Mouse (Mus musculus): ENCODE measurements around the gene Cpsf2.

Gene Cpsf2

GRCm38 (mm10) chr12:101980266-101980665, 4.5 kb downstream of the Cpsf2 start:
- DNase-seq (ENCODE audit: low spot score in 2 of 2): no peak

DNA sequence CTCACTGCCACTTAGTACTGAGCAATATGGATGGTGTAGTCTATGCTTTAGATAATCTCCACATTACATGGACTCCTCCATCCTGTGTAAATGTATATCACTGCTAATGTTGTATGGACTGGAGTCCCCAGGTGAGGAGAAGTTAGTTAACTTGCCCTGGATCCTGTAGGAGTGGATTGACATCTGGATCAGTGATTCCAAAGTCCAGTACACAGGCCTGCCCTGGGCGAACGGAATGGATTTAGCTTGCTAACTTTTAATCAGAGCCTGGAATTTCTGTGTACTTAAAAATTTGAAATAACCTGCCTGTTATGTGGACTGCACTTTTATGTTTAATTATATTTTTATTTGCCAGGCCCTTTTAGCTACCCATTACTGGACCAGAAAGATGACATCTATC, 5.8 kb downstream of the Cpsf2 start:
- no peak for DNase-seq (ENCODE audit: low spot score in 2 of 2)

DNA sequence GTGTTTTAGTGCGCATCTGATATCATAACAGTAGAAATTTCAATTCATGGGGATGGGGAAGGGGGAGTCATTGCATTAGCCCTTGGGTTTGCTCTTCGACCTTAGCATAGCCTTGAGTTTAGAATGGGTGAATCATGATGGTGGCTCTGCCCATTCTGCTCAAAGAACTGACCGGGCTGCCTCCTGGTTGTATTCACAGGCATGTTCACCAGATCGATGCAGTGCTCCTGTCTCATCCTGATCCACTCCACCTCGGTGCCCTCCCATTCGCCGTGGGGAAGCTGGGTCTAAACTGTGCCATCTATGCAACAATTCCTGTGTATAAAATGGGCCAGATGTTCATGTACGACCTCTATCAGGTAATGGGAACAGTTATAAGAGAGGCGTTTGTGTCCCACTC, 7.2 kb downstream of the Cpsf2 start:
- DNase-seq (ENCODE audit: low spot score in 2 of 2): no peak

GRCm38 (mm10) chr12:101985110-101985509, 9.3 kb downstream of the Cpsf2 start:
- DNase-seq (ENCODE audit: low spot score in 2 of 2): no peak

DNA sequence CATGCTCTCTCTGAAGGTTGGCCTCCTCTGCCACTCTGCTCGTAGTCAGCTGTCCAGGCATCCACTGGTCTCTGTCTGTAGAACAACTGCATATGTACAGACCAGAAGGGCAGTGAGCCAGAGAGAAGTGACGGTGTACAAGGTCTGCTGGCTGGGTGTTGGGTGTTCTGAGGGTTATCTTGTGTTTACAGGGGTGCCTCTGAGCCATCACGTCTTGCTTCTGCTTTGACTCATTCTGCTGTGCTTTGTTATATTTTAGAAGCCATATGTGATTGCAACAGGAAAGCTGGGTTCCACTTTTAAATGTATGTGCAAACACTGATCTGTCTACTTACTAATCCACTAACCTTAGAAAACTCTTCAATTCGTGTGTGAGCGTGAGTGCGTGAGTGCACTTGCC, 11.9 kb downstream of the Cpsf2 start:
- DNase-seq (ENCODE audit: low spot score in 2 of 2): no peak

DNA sequence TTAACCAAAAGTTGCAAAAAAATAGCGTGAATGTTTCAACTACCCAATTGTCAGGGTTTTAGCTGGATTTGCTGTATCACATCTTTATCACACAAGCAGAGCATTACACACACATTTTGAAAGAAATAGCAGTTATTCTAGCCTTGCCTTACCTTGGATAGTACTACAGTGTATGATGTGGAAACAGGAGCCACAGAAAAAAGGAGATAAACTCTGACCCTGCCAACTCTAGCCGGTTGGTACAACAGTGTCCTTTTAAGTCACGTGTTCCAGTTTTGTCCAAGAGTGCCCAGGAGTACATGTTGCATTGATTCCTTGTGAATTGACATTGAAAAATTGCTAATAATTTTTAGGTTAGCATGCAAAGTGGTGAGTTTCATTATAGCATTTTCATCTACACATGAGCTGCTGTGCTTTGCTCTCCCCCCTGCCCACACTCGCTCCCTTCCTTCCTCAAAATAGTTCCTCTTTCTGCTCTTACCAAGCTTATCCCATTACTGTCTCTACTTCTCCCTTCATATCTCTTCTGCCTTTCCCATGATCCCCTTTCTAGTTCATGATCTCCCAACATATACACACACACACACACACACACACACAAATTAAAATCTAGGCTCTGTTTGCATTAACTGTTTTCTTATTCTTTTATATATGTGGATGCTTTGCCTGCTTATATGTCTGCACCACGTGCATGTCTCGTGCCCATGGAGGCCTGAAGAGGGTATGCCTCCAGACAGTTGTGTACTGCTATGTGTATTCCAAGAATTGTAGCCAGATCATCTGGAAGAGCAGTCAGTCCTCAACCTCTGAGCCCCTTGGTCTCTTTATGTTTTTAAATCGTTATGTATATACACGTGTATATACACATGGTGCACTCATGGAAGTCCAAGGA, 19.0 kb downstream of the Cpsf2 start:
- DNase-seq (ENCODE audit: low spot score in 2 of 2): no peak

GRCm38 (mm10) chr12:101998929-101999328, 23.1 kb downstream of the Cpsf2 start:
- no peak for DNase-seq (ENCODE audit: low spot score in 2 of 2)

GRCm38 (mm10) chr12:102000785-102001184, 25.0 kb downstream of the Cpsf2 start:
- no peak for DNase-seq (ENCODE audit: low spot score in 2 of 2)

DNA sequence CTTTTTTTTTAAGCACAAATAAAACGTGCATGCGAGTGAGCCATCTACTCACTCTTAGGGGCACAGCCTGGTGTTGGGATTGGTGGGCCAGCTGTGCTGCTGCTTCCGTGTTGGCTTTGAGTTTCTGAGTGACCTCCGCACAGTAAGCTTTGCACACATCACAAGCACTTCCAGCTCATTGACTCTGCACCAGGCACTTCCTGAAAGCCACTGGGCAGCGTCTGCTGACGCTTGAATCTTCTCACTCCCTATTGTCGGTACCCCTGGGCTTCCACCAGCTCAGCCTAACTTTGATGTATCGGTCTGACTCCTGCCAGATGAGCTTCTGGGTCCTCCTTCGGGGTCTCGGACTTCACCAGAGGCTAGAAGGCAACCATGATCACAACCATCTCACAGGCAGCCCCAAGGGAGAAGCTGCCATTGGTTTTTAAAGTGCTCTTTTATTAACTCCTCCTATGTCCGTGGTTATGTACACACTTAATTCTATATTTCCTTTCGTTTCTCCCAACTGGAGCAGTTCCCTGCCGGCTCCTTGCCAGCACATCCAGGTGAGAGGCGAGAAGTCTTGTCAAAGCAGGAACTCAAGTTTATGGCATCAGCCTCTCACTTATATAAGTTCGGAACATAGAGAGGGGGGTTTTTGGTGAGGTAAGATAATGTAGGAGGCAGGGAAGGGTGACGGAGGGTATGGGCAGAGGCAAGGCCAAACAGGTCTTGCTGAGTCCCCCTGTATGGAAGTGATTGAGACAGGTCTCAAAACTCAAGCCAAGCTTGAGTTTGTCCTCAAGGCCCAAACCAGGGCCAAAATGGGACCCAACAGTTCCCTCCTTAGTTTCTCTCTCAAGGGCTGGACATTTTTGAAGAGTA, 32.6 kb downstream of the Cpsf2 start:
- no peak for DNase-seq (ENCODE audit: low spot score in 2 of 2)

DNA sequence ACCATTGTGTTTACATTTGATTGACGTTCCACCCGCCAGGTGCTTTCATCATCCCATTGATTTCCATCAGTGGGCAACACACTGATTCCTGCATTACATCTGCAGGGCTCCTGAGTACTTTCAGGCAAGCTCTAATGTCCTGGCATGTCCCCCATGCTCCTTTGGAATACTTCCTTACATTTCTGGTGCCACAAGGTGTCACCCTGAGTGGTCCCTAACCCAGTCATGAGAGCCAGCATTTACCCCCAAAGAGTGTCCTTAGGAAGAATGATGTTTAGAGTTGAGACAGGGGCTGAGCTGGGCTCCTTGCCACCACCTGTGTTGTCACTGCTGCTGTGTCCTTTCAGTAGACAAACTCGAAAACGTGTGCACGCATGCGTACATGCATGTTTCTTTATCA, 33.8 kb downstream of the Cpsf2 start:
- no peak for DNase-seq (ENCODE audit: low spot score in 2 of 2)

- DNase-seq (ENCODE audit: low spot score in 2 of 2): no peak
Observed at GRCm38 (mm10) chr12:102014411-102014810, 38.6 kb downstream of the Cpsf2 start.

DNA sequence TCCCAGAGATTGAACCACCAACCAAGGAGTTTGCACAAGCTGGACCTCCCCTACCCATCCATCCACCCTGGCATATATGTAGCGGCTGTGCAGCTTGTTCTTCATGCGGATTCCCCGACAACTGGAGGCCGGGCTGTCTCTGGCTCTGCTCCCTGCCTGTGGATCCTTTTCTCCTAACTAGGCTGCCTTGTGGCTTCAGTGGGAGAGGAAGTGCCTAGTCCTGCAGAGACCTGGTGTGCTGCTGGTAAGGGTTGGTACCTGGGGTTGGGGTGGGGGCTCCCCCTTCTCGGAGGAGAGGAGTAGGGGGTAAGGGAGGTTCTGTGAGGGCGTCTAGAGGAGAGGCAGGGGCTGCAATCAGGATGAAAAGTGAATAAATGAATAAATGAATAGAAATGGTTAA, 39.3 kb downstream of the Cpsf2 start:
- no peak for DNase-seq (ENCODE audit: low spot score in 2 of 2)

DNA sequence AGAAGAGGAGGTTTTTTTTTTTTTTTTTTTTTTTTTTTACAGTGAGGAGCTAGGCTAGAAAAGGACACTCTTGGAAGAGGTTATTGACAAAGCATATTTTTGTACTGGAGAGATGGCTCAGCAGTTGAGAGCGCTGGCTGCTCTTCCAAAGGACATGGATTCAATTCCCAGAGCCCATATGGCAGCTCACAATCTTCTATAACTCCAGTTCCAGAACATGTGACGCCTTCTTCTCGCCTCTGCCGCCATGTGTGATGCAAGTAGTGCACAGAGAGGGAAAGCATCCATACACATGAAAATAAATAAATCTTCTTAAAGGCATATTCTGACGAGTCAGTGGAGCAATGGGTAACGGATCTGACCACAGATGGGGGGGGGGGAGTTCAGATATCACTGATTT, 46.1 kb downstream of the Cpsf2 start:
- DNase-seq (ENCODE audit: low spot score in 2 of 2): no peak

DNA sequence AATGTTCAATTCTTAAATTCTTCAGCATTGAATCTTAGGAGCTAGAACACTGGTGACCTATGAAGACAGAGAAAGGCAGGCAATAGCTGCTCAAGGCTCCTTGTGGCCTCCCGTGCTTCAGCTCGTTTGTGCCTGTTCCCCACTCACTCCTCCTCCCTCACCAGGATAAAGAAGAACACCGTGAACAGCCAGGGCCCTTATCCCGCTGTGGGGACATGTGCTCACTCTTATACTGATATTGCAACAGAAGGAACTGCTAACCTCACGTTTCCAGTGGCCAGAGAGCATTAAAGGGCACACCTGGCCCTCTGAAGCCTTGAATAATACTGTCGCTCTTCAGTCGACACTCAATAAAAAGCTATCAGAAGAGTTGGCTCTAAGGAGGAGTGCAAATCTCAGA, 53.4 kb downstream of the Cpsf2 start:
- DNase-seq (ENCODE audit: low spot score in 2 of 2): no peak

DNA sequence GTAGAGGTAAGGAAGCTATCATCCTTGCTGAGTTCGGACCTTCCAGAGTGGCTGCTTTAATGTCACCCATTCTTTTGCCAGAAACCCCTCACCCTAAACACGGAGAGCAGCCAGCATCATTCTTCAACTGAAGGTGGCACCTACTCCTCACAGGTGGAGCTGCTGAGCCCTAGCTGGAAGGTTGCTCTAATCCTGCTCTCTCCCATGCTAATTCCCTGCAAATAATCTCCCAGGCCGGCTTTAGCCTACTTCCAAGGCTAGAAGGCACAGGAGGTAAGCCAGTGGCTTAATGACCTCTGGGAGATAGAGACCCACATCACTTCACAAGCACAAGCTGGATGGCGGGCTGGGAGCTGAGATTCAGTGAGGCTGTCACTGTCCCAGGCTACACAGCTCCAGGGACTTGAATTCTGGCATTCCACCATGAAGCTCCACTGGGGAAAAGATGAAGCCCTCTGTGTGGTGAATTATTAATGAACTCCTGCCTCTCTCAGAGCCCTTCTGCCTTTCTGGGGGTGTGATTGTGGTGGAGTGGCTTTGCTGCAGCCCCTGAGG, 54.2 kb downstream of the Cpsf2 start:
- no peak for DNase-seq (ENCODE audit: low spot score in 2 of 2)

- no peak for DNase-seq (ENCODE audit: low spot score in 2 of 2)
Observed at GRCm38 (mm10) chr12:102034934-102035333, 59.1 kb downstream of the Cpsf2 start.

GRCm38 (mm10) chr12:102039861-102040260, 64.1 kb downstream of the Cpsf2 start:
- DNase-seq (ENCODE audit: low spot score in 2 of 2): no peak

DNA sequence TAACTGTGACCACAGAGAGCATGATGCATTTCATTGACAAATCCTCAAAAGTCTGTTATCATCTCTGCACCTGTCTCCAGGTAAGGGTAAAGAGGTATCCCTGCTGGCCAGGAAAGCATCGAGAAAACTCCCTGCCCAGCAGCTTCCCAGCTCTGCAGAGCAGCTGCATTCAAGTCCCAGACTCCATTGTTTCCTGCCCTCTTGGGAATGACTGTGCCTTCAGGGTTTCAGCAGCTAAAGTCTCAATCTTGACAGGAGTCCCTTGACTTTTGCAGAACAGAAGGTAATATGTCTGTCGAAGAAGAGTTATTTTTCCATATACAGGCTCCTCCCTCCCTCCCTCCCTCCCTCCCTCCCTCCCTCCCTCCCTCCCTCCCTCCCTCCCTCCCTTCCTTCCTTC, 65.9 kb downstream of the Cpsf2 start:
- no peak for DNase-seq (ENCODE audit: low spot score in 2 of 2)

GRCm38 (mm10) chr12:102042247-102042646, 66.5 kb downstream of the Cpsf2 start:
- no peak for DNase-seq (ENCODE audit: low spot score in 2 of 2)

DNA sequence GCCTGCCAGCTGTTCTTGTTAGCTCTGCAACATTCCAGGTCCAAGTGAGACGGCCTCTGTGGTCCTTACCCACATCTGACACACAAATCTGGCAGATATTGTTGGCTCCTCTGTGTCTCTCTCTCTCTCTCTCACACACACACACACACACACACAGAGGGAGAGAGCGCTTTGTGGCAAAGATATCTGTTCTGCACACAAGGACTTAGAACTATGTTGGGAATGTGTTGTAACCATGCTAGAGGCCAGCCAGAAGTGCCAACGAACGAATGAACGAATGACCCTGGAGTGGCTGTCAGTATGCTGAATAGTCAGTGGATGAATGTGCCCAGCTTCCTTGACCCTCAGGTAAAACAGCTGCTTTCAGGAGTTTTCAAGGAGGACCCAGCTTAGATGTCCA, 68.1 kb downstream of the Cpsf2 start:
- DNase-seq (ENCODE audit: low spot score in 2 of 2): no peak

- no peak for DNase-seq (ENCODE audit: low spot score in 2 of 2)
Observed at GRCm38 (mm10) chr12:102054155-102054554, 78.4 kb downstream of the Cpsf2 start.

GRCm38 (mm10) chr12:102055758-102056157, 80.0 kb downstream of the Cpsf2 start:
- DNase-seq (ENCODE audit: low spot score in 2 of 2): no peak
